Mouse (Mus musculus): ENCODE data around the gene Ppp4r2. TPM values are rescaled to one million over a fixed set of nuclear protein-coding genes. Genes with fewer than 3 reads are reported as not detected.
"Not testable (repeated sequence)": the region's sequence is repeated elsewhere in the genome, so short reads cannot be mapped to it uniquely, and the experiment has no call there.

Gene Ppp4r2
- polyA plus RNA-seq, 1 experiment from 2014 or later, result 33.9 TPM

DNA sequence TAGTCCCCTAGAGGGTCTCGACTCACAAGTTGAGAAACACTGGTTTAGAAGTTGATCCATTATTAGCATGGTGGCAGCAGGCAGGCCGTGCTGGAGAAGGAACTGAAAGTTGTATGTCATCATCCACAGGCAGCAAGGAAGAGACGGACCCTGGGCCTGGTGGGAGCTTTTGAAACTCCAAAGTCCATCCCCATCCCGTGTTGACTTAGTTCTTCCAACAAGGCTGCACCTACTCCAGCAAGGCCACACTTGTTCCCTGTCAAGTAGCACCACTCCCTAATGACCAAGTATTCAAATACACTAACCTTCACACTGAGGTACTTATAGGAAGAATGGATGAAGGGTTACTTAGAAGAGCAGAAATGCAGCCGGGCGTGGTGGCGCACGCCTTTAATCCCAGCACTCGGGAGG is 17.3 kb downstream of the Ppp4r2 start:
- Histone ChIP-seq H3K9ac (no peak overlapping the region), H3K4me2 (no peak overlapping the region), H3K9me3 (ENCODE audit: low read depth, low read length) (no peaks in the 10 kb centered on the region), H3K36me3 (ENCODE audit: insufficient read depth) (peaks cover 38% of the 10 kb centered on the region), H3K4me3 (ENCODE audit: low read depth, low read length) (no peak overlapping the region), H3K27me3 (ENCODE audit: insufficient read depth, low read length) (no peaks in the 10 kb centered on the region), H3K27ac (ENCODE audit: low read depth) (no peak overlapping the region), H3K4me1 (ENCODE audit: insufficient read depth) (no peaks in the 10 kb centered on the region)
- ATAC-seq (ENCODE audit: insufficient read depth) (no peak), DNase-seq (no peak)
- no peak for TF ChIP-seq CTCF (IDR thresholded peaks at IDR 0.05; ENCODE audit: low read depth)
- WGBS, result 73% methylated on average over 9 of the region's 9 CpGs

DNA sequence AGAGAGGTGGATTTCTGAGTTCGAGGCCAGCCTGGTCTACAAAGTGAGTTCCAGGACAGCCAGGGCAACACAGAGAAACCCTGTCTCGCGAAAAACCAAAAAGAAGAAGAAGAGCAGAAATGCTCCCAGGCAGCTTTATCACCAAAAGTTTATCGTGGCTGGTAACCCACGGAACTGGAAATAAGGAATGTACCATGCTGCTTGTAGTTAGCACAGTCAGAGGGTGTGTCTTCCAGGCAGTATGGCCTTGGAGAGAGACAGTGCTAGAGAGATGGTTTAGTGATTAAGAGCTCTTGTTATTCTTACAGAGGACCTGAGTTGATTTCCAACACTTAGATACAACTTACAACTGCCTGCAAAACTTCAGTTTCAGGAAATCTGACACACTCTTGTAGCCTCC is 17.7 kb downstream of the Ppp4r2 start:
- no peak for ATAC-seq (ENCODE audit: insufficient read depth)
- Histone ChIP-seq H3K27me3 (ENCODE audit: insufficient read depth, low read length) (no peaks in the 10 kb centered on the region), H3K4me1 (ENCODE audit: insufficient read depth) (no peaks in the 10 kb centered on the region), H3K36me3 (ENCODE audit: insufficient read depth) (peaks cover 38% of the 10 kb centered on the region), H3K27ac (ENCODE audit: low read depth) (no peak overlapping the region), H3K4me3 (ENCODE audit: low read depth, low read length) (no peak overlapping the region), H3K9me3 (ENCODE audit: low read depth, low read length) (no peaks in the 10 kb centered on the region), H3K4me2 (no peak overlapping the region), H3K9ac (no peak overlapping the region)
- 87% methylated on average over 5 of the region's 5 CpGs for WGBS
- TF ChIP-seq CTCF (IDR thresholded peaks at IDR 0.05; ENCODE audit: low read depth), result no peak
- DNase-seq, result no peak

DNA sequence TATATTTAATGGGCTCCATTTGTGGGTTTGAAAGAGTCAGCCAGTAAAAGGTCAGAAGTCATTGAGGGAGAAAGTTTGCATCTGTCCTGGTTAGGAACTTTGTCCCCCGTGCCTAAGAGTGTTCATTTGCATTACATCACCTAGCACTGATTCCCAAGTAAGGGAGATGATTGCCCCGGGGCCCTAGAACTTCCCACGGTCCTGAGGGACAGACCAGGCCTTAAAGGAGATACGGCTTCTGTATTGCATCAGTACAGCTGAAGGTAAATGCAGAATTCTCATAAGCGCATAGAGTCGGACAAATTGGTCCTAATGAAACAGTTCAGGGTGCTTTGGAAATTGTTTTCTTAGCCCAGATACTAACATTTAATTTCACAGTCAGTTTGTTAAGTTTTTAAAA is 31.9 kb downstream of the Ppp4r2 start:
- ATAC-seq (ENCODE audit: insufficient read depth) (no peak), DNase-seq (no peak)
- H3K9me3 ChIP-seq (ENCODE audit: low read depth, low read length), result no peaks in the 10 kb centered on the region
- H3K4me2 ChIP-seq, result no peak overlapping the region
- H3K9ac ChIP-seq, result no peak overlapping the region
- no peak overlapping the region for H3K4me3 ChIP-seq (ENCODE audit: low read depth, low read length)
- H3K27me3 ChIP-seq (ENCODE audit: insufficient read depth, low read length), result no peaks in the 10 kb centered on the region
- TF ChIP-seq CTCF (IDR thresholded peaks at IDR 0.05; ENCODE audit: low read depth), result no peak
- 85% methylated on average over 6 of the region's 6 CpGs for whole genome bisulfite sequencing
- H3K4me1 ChIP-seq (ENCODE audit: insufficient read depth), result no peaks in the 10 kb centered on the region
- H3K27ac ChIP-seq (ENCODE audit: low read depth), result no peak overlapping the region
- peaks cover 43% of the 10 kb centered on the region for H3K36me3 ChIP-seq (ENCODE audit: insufficient read depth)

DNA sequence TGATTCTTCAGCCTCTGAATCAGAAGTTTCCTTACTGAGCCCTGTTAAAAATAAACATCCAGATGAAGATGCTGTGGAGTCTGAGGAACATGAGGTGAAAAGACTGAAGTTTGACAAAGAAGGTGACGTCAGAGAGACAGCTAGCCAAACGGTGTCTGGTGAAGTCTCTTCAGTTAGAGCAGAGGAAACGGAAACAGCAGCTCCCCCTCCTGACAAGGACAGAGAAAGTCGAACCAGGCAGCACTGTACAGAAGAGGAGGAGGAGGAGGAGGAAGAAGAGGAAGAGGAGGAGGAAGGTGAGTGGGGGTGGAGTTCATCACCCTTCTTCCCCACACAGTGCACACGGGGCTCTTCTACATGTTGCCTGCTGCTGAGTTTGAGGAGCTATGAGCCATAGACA is 32.4 kb downstream of the Ppp4r2 start:
- H3K9me3 ChIP-seq (ENCODE audit: low read depth, low read length); H3K27me3 ChIP-seq (ENCODE audit: insufficient read depth, low read length); H3K4me1 ChIP-seq (ENCODE audit: insufficient read depth); H3K9ac ChIP-seq; H3K4me2 ChIP-seq; DNase-seq; H3K4me3 ChIP-seq (ENCODE audit: low read depth, low read length); ATAC-seq (ENCODE audit: insufficient read depth); H3K27ac ChIP-seq (ENCODE audit: low read depth): not testable (repeated sequence)
- WGBS, result 45% methylated on average over 4 of the region's 5 CpGs
- H3K36me3 ChIP-seq (ENCODE audit: insufficient read depth), result peaks cover 43% of the 10 kb centered on the region

DNA sequence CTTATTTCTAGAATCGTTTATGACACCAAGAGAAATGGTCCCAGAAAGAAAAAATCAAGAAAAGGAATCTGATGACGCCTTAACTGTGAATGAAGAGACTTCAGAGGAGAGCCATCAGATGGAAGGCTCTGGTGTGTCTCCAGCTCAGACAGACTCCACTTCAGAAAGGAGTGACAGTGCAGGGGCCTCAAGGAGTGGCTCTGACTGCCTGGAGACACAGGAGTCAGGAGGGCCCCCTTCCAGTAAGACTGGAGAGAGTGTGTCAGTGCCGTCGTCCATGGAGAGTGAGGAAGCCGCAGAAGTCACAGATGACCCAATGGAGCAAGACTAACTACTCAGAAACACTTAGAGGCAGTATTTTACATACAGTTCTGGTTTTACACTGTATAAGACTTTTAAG is 32.8 kb downstream of the Ppp4r2 start:
- H3K9me3 ChIP-seq (ENCODE audit: low read depth, low read length); H3K9ac ChIP-seq; ATAC-seq (ENCODE audit: insufficient read depth); H3K4me3 ChIP-seq (ENCODE audit: low read depth, low read length); H3K4me1 ChIP-seq (ENCODE audit: insufficient read depth); H3K27me3 ChIP-seq (ENCODE audit: insufficient read depth, low read length); H3K27ac ChIP-seq (ENCODE audit: low read depth); DNase-seq; H3K4me2 ChIP-seq: not testable (repeated sequence)
- WGBS, result 83% methylated on average over 5 of the region's 5 CpGs
- peaks cover 42% of the 10 kb centered on the region for H3K36me3 ChIP-seq (ENCODE audit: insufficient read depth)

DNA sequence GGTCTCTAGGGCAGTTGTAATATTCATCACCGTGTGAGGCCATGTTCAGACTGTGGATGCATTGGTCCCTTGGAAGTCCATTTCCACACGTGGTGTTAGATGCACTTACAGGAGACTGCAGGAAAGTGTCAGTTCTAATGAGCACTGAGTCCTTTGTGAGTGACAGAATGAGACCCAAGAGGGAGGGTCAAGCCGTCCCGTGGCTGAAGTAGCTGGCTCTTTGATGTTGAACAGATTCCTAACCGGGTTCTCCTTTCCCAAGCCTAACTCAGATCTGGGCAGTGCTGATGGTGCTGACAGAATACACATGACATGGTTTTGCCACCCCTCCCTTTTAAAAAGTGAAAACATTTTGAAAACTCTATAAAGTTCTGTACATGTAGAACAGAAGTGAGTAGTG is 35.4 kb downstream of the Ppp4r2 start:
- no peaks in the 10 kb centered on the region for H3K4me1 ChIP-seq (ENCODE audit: insufficient read depth)
- H3K27me3 ChIP-seq (ENCODE audit: insufficient read depth, low read length), result no peaks in the 10 kb centered on the region
- H3K27ac ChIP-seq (ENCODE audit: low read depth), result no peak overlapping the region
- WGBS, result 37% methylated on average over 5 of the region's 5 CpGs
- H3K4me3 ChIP-seq (ENCODE audit: low read depth, low read length), result no peak overlapping the region
- no peak overlapping the region for H3K4me2 ChIP-seq
- DNase-seq (no peak), ATAC-seq (ENCODE audit: insufficient read depth) (no peak)
- no peaks in the 10 kb centered on the region for H3K9me3 ChIP-seq (ENCODE audit: low read depth, low read length)
- H3K9ac ChIP-seq, result no peak overlapping the region
- H3K36me3 ChIP-seq (ENCODE audit: insufficient read depth), result peaks cover 23% of the 10 kb centered on the region; the same call in 1 of the 2 replicates
- no peak for TF ChIP-seq CTCF (IDR thresholded peaks at IDR 0.05; ENCODE audit: low read depth)

DNA sequence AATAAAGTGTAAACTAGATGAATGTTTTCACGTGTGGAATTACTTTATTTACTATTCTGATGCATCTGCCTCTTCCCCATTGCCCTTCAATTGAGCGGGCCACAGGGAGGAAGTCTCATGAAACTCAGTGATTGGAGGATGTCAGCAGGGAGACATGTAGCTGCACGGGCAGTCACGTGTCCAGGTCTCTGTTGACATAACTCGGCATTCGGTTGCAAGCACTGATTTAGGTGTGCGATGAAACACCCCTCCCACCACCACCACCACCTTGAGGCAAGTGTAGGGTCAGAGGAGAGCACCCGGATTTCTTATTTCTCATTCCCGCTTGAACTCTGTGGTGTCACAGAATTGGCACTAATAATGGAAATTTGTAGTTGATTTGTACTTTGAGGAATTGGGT is 36.5 kb downstream of the Ppp4r2 start:
- Histone ChIP-seq H3K27me3 (ENCODE audit: insufficient read depth, low read length) (no peaks in the 10 kb centered on the region), H3K4me3 (ENCODE audit: low read depth, low read length) (no peak overlapping the region), H3K4me1 (ENCODE audit: insufficient read depth) (no peaks in the 10 kb centered on the region), H3K4me2 (no peak overlapping the region), H3K9ac (no peak overlapping the region), H3K27ac (ENCODE audit: low read depth) (no peak overlapping the region), H3K9me3 (ENCODE audit: low read depth, low read length) (no peaks in the 10 kb centered on the region), H3K36me3 (ENCODE audit: insufficient read depth) (peaks cover 17% of the 10 kb centered on the region; the same call in 1 of the 2 replicates)
- ATAC-seq (ENCODE audit: insufficient read depth) (no peak), DNase-seq (no peak)
- no peak for TF ChIP-seq CTCF (IDR thresholded peaks at IDR 0.05; ENCODE audit: low read depth)
- WGBS, result 74% methylated on average over 9 of the region's 9 CpGs

DNA sequence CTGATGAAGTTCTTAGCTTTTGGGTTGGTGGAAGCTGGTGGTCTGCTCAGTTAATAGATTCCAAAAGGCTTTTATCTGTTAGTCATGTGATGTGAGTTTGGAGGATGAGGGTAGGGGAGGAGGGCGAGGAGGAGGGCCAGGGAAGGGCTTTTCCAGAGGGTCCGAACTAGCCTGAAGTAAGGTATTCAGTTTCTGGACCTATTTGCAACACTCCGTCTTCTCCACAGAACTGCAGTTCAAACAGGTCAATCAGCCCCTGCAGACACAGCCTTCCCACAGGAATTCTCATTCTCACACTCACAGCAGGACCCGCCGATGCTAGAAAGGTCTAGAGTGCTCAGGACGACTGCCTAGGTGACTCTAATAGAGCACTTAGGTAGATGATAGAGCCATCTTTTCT is 39.8 kb downstream of the Ppp4r2 start:
- H3K4me3 ChIP-seq (ENCODE audit: low read depth, low read length), result no peak overlapping the region
- 69% methylated on average over 6 of the region's 6 CpGs for WGBS
- H3K9me3 ChIP-seq (ENCODE audit: low read depth, low read length), result no peaks in the 10 kb centered on the region
- H3K36me3 ChIP-seq (ENCODE audit: insufficient read depth), result no peaks in the 10 kb centered on the region; the same call in 1 of the 2 replicates
- H3K4me1 ChIP-seq (ENCODE audit: insufficient read depth), result no peaks in the 10 kb centered on the region
- TF ChIP-seq CTCF (IDR thresholded peaks at IDR 0.05; ENCODE audit: low read depth), result no peak
- no peak overlapping the region for H3K9ac ChIP-seq
- no peaks in the 10 kb centered on the region for H3K27me3 ChIP-seq (ENCODE audit: insufficient read depth, low read length)
- H3K4me2 ChIP-seq, result no peak overlapping the region
- ATAC-seq (ENCODE audit: insufficient read depth) (no peak), DNase-seq (no peak)
- H3K27ac ChIP-seq (ENCODE audit: low read depth), result no peak overlapping the region

Measured in lung, embryonic 14.5 days (tissue).